17 mouse cellular contexts compared by ENCODE assay signal in the genomic region with DNA sequence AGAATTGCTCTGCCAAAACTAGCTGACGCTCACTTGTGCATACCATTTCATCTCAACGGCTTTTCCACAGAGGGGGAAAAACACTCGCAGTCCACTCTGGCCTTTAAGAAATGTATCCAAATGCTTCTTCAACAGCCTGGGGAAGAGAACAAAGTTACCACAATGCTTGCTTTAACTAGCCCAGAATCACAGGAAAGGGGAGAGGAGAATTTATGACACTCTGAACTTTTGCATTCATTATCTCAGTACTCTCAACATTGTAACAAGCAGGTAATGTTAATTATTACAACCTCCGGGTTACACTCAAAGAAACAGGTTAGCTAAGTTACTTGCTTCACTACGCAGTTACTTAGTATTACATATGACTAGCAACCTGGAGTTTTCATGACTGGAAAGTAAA.
"Had no signal": no experiment of that assay in that cellular context is flagged by ENCODE, and none has a peak within 500 bp of the region (broad histone marks: within the 10 kb centered on the region; RNA-seq: fewer than 3 reads in every experiment).

No protein-coding gene starts in this region.

- H3K4me3 ChIP-seq: lung, embryonic 15.5 days; megakaryocyte, embryonic 14.5 days; midbrain, embryonic 13.5 days; midbrain, embryonic 15.5 days; neural tube, embryonic 12.5 days; stomach, embryonic 15.5 days had no signal

- H3K27me3 ChIP-seq: lung, embryonic 15.5 days; midbrain, embryonic 13.5 days; midbrain, embryonic 15.5 days; neural tube, embryonic 12.5 days; stomach, embryonic 15.5 days had no signal

- ATAC-seq: lung, postnatal 0 days; midbrain, embryonic 13.5 days; midbrain, embryonic 15.5 days had no signal

- H3K9ac ChIP-seq: lung, embryonic 15.5 days; midbrain, embryonic 13.5 days; midbrain, embryonic 15.5 days; neural tube, embryonic 12.5 days; stomach, embryonic 15.5 days had no signal

- H3K4me2 ChIP-seq: lung, embryonic 15.5 days; midbrain, embryonic 11.5 days; midbrain, embryonic 13.5 days; midbrain, embryonic 15.5 days; neural tube, embryonic 12.5 days; stomach, embryonic 15.5 days had no signal

- H3K9me3 ChIP-seq: lung, embryonic 15.5 days; megakaryocyte, embryonic 14.5 days; midbrain, embryonic 13.5 days; midbrain, embryonic 15.5 days; neural tube, embryonic 12.5 days; stomach, embryonic 15.5 days had no signal

- H3K27ac ChIP-seq: lung, embryonic 15.5 days; macrophage; midbrain, embryonic 13.5 days; midbrain, embryonic 15.5 days; neural tube, embryonic 12.5 days; stomach, embryonic 15.5 days; stomach, postnatal 0 days had no signal

- H3K36me3 ChIP-seq: lung, embryonic 15.5 days; midbrain, embryonic 15.5 days; stomach, embryonic 15.5 days had no signal

- DNase-seq: lung, adult 2 months; lung, postnatal 14 days; lung, postnatal 36 days; right cerebral cortex, postnatal 14 days; thymus, adult 2 months; thymus, postnatal 25 days; thymus, postnatal 4 days had no signal
